Comparison of ENCODE assay signal across 8 mouse cellular contexts in genomic region chr15:79670249-79670971, GRCm38 (mm10). TPM values are rescaled to one million over a fixed set of nuclear protein-coding genes. Genes with fewer than 3 reads are reported as not detected.
DNase-seq lines count a peak whose midpoint lies in the region; ATAC-seq lines count a peak whose summit lies in the region.

TSS of gene Tomm22 (plus strand) at chr15:79670861.

- peak within 1 kb of the TSS; percentile 97 for H3K4me3 ChIP-seq in hindbrain, embryonic 10.5 days

- no peaks in the 10 kb centered on the region for H3K27me3 ChIP-seq in hindbrain, embryonic 10.5 days (ENCODE audit: insufficient read depth, poor library complexity, severe bottlenecking)

- peak within 1 kb of the TSS; percentile 92 for H3K27ac ChIP-seq in hindbrain, embryonic 10.5 days

- WGBS in hindbrain, embryonic 10.5 days, result 20% methylated on average over 33 of the region's 33 CpGs

- DNase-seq in MEL-GATA-1-ER (ENCODE audit: extremely low read depth, low read depth), result peak; percentile 84
- DNase-seq in cerebellum, adult 8-10 months, result peak; percentile 84
- peak; percentile 91 for DNase-seq in hindbrain, embryonic 10.5 days (ENCODE audit: low spot score)
- DNase-seq in layer of hippocampus, postnatal 10 days (ENCODE audit: low spot score in 2 of 2), result peak; percentile 88 to 89
- DNase-seq in lung, postnatal 10 days, result peak; percentile 94
- peak; percentile 89 for DNase-seq in ovary, postnatal 36 days (ENCODE audit: low spot score)
- DNase-seq in thymus, postnatal 25 days, result peak; percentile 86

- H3K36me3 ChIP-seq in hindbrain, embryonic 10.5 days, result peaks cover 68% of the 10 kb centered on the region

- H3K4me1 ChIP-seq in hindbrain, embryonic 10.5 days (replicated peaks), result peaks cover 6% of the 10 kb centered on the region

- peak; percentile 91 for ATAC-seq in frontal cortex, adult (ENCODE audit: low TSS enrichment)

- no peaks in the 10 kb centered on the region for H3K9me3 ChIP-seq in hindbrain, embryonic 10.5 days

RNA-seq across cellular contexts. Expression of gene Tomm22, which starts in this region (rescaled TPM):
- 280 and 301 TPM in 2 replicates for polyA plus RNA-seq in hindbrain, embryonic 10.5 days (2016; fragmentation: Nextera tagmentation; extraction: Ambion mirVana)
- 100 to 1,000 TPM in 1 of 2 experiments, 10 to 100 TPM in 1; 99.9 to 107 TPM for total RNA-seq in layer of hippocampus, postnatal 10 days (2021)

Comparison
In these comparisons a context has a peak if more than half of its experiments do, and no peak if none do; other contexts are left out.
1. Peak in every context shown above with its lines: DNase-seq, ATAC-seq, H3K4me3 ChIP-seq and H3K27ac ChIP-seq.